9 mouse cellular contexts compared by ENCODE assay signal in genomic region chr1:164460921-164461697, GRCm38 (mm10). TPM values are rescaled to one million over a fixed set of nuclear protein-coding genes. Genes with fewer than 3 reads are reported as not detected.
DNase-seq lines count a peak whose midpoint lies in the region; TF ChIP-seq lines count a peak whose summit lies in the region.
"Had no signal": no experiment of that assay in that cellular context is flagged by ENCODE, and none has a peak within 500 bp of the region (broad histone marks: within the 10 kb centered on the region; RNA-seq: fewer than 3 reads in every experiment).

No protein-coding gene starts in this region.

- H3K27me3 ChIP-seq in heart, adult 2 months (ENCODE audit: control insufficient read depth, insufficient read depth, low read length): no peaks in the 10 kb centered on the region; the same call in 1 of the 2 replicates
- H3K27me3 ChIP-seq in thymus, adult 2 months (ENCODE audit: control insufficient read depth, insufficient read depth, low read length): no peaks in the 10 kb centered on the region

- H3K4me3 ChIP-seq in heart, adult 2 months: peak overlapping the region; percentile 18
- no peak overlapping the region for H3K4me3 ChIP-seq in thymus, adult 2 months (ENCODE audit: control insufficient read depth, insufficient read depth, low read length)
- no peak overlapping the region for H3K4me3 ChIP-seq in lung, adult 2 months (replicated peaks; ENCODE audit: extremely low read depth, low read depth, low read length)

- DNase-seq in heart, adult 2 months: no peak
- DNase-seq in heart, postnatal 25 days (ENCODE audit: low spot score): no peak
- DNase-seq in thymus, postnatal 25 days: peak; percentile 18
- DNase-seq in thymus, adult 2 months: no peak
- DNase-seq in lung, adult 2 months: peak; percentile 39
- peak; percentile 67 for DNase-seq in yolk sac, embryonic 10.5 days (ENCODE audit: low spot score)
- DNase-seq in layer of hippocampus, postnatal 14 days (ENCODE audit: low spot score in 2 of 2): no peak
- no peak for DNase-seq in gastrocnemius, postnatal 36 days

- H3K4me1 ChIP-seq in heart, adult 2 months (ENCODE audit: control insufficient read depth, insufficient read depth, low read length): peaks cover 3% of the 10 kb centered on the region
- peaks cover 30% of the 10 kb centered on the region for H3K4me1 ChIP-seq in thymus, adult 2 months (replicated peaks; ENCODE audit: control insufficient read depth, insufficient read depth, low read length)
- H3K4me1 ChIP-seq in lung, adult 2 months (ENCODE audit: control insufficient read depth, insufficient read depth, low read length): no peaks in the 10 kb centered on the region; the same call in 1 of the 2 replicates

- TF ChIP-seq POLR2A in heart, adult 2 months (IDR thresholded peaks at IDR 0.05; ENCODE audit: insufficient read depth, low read depth, low read length): no peak
- no peak for TF ChIP-seq POLR2A in thymus, adult 2 months (IDR thresholded peaks at IDR 0.05; ENCODE audit: control insufficient read depth, extremely low read depth, insufficient read depth, low read length, poor library complexity)
- 0 out of 2 replicates have a peak, but pooled peaks have one; percentile 29 for TF ChIP-seq POLR2A in lung, adult 2 months (IDR thresholded peaks at IDR 0.05; ENCODE audit: borderline replicate concordance, extremely low read depth, low read depth, low read length)

- WGBS in heart, adult 2 months: 63% methylated on average over 13 of the region's 13 CpGs
- WGBS in thymus, adult 2 months: 74% methylated on average over 13 of the region's 13 CpGs
- 63% methylated on average over 13 of the region's 13 CpGs for WGBS in lung, adult 2 months

- H3K79me2 ChIP-seq in heart, adult 2 months (replicated peaks; ENCODE audit: control insufficient read depth, insufficient read depth, low read length): no peaks in the 10 kb centered on the region; the same call in 1 of the 2 replicates

- intact Hi-C loops in heart, adult 2 months (cut with DNase I): loop anchor here (5.0 kb wide), 1 partner anchor 226 kb away; no protein-coding TSS in a partner anchor
- intact Hi-C loops in heart, postnatal 25 days (cut with DNase I): loop anchor here (5.0 kb wide), 1 partner anchor 221 kb away; no protein-coding TSS in a partner anchor
- intact Hi-C loops in gastrocnemius, postnatal 36 days (cut with DNase I): loop anchor here (2.0 kb wide), 1 partner anchor 438 kb away; no protein-coding TSS in a partner anchor

- H3K27ac ChIP-seq in heart, adult 2 months: peak overlapping the region; percentile 76
- no peak overlapping the region for H3K27ac ChIP-seq in thymus, adult 2 months (ENCODE audit: control insufficient read depth, insufficient read depth, low read length)

- H3K36me3 ChIP-seq in heart, adult 2 months (ENCODE audit: control insufficient read depth, insufficient read depth, low read length): no peaks in the 10 kb centered on the region
- H3K36me3 ChIP-seq in thymus, adult 2 months (ENCODE audit: control insufficient read depth, insufficient read depth, low read length): no peaks in the 10 kb centered on the region
- H3K36me3 ChIP-seq: G1E had no signal

- TF ChIP-seq CTCF in heart, adult 2 months (IDR thresholded peaks at IDR 0.05): no peak
- TF ChIP-seq CTCF in thymus, adult 2 months (IDR thresholded peaks at IDR 0.05; ENCODE audit: borderline replicate concordance, control insufficient read depth, extremely low read depth, insufficient read depth, low read length, poor library complexity): no peak
- TF ChIP-seq CTCF in lung, adult 2 months (IDR thresholded peaks at IDR 0.05; ENCODE audit: insufficient read depth, low read length): no peak

- TF ChIP-seq EP300 in heart, adult 2 months (IDR thresholded peaks at IDR 0.05; ENCODE audit: insufficient read depth, low read depth, low read length): no peak

- no peak overlapping the region; the same call in 1 of the 2 replicates for H3K9ac ChIP-seq in heart, adult 2 months (ENCODE audit: low read depth, low read length)

RNA-seq across cellular contexts. Expression of gene Atp1b1, which starts 3.0 kb away (rescaled TPM):
- 100 to 1,000 TPM; 328 to 391 TPM for total RNA-seq in heart, adult 2 months (2021)
- polyA plus RNA-seq in heart, adult 2 months (2012; rRNA removed): 136 and 178 TPM in 2 replicates
- 100 to 1,000 TPM; 416 to 492 TPM for total RNA-seq in heart, postnatal 25 days (2021)
- polyA plus RNA-seq in thymus, adult 2 months (2012; rRNA removed): 56.5 and 59.4 TPM in 2 replicates
- polyA plus RNA-seq in lung, adult 2 months (2012; rRNA removed): 121 and 173 TPM in 2 replicates
- total RNA-seq in layer of hippocampus, postnatal 14 days (2021): 1,000 to 10,000 TPM; 1,876 to 1,908 TPM
- total RNA-seq in gastrocnemius, postnatal 36 days (2021): 100 to 1,000 TPM; 131 to 188 TPM
- polyA plus RNA-seq: G1E had no signal

Comparison
In these comparisons a context has a peak if more than half of its experiments do, and no peak if none do; other contexts are left out.
1. DNase-seq: peak in thymus, postnatal 25 days (single experiment), lung, adult 2 months (single experiment) and yolk sac, embryonic 10.5 days (single experiment); none in heart, adult 2 months (0 of 2), heart, postnatal 25 days (single experiment), thymus, adult 2 months (single experiment), layer of hippocampus, postnatal 14 days (0 of 2) and gastrocnemius, postnatal 36 days (0 of 2).